Mouse (Mus musculus) heart, embryonic 12.5 days (tissue): ENCODE measurements around the gene Rusc2. TPM values are rescaled to one million over a fixed set of nuclear protein-coding genes. Genes with fewer than 3 reads are reported as not detected.

Source experiments
- ATAC-seq: fragments of 200-750 bp; cut with Nextera tagmentation; 2 replicates; pipeline ENCODE4 v1.8.0; 2017; ENCODE audit warnings: moderate TSS enrichment, moderate library complexity; ENCODE audit not compliant: insufficient number of reproducible peaks, low FRiP score
- H3K27ac ChIP-seq: fragments of 300-500 bp; sonication (generic); 2 replicates; pipeline ENCODE4 v1.5.1; 2016; ENCODE audit warnings: mild to moderate bottlenecking, moderate library complexity; ENCODE audit not compliant: poor library complexity, severe bottlenecking
- H3K27me3 ChIP-seq: fragments of 300-500 bp; sonication (generic); replicated peaks from 2 replicates; pipeline ENCODE4 v1.6.1; 2016; ENCODE audit warnings: mild to moderate bottlenecking, moderate library complexity
- H3K36me3 ChIP-seq: fragments of 300-500 bp; sonication (generic); 2 replicates; pipeline ENCODE4 v1.6.1; 2016; ENCODE audit warnings: mild to moderate bottlenecking, moderate library complexity
- H3K4me1 ChIP-seq: fragments of 300-500 bp; sonication (generic); replicated peaks from 2 replicates; pipeline ENCODE4 v1.6.1; 2016; ENCODE audit warnings: mild to moderate bottlenecking
- H3K4me2 ChIP-seq: fragments of 300-500 bp; sonication (generic); 2 replicates; pipeline ENCODE4 v1.6.1; 2016; ENCODE audit warnings: mild to moderate bottlenecking, moderate library complexity
- H3K4me3 ChIP-seq: fragments of 300-500 bp; sonication (generic); 2 replicates; pipeline ENCODE4 v1.5.1; 2016; ENCODE audit warnings: mild to moderate bottlenecking
- H3K9ac ChIP-seq: fragments of 300-500 bp; sonication (generic); 2 replicates; pipeline ENCODE4 v1.6.1; 2016; ENCODE audit warnings: mild to moderate bottlenecking, moderate library complexity
- H3K9me3 ChIP-seq: fragments of 300-500 bp; sonication (generic); replicated peaks from 2 replicates; pipeline ENCODE4 v1.6.1; 2016; ENCODE audit warnings: mild to moderate bottlenecking, moderate library complexity
- whole genome bisulfite sequencing: fragments of 180-500 bp; shearing (Covaris S2); methylation state at CpG from one replicate; pipeline ENCODE4 v1.1.7; 2016; 5-methylcytosine and 5-hydroxymethylcytosine counted together
- polyA plus RNA-seq: library from polyadenylated mRNA; unstranded; fragments of >200 nt; fragmentation: Nextera tagmentation; extraction: Ambion mirVana; gene quantifications from 2 replicates; pipeline ENCODE4 v1.2.1, GENCODE M21; 2016

The Rusc2 gene
- 14.1 and 15.7 TPM in 2 replicates for polyA plus RNA-seq

- WGBS: 1% methylated on average over 62 of the region's 63 CpGs
- Histone ChIP-seq H3K9me3 (no peaks in the 10 kb centered on the region), H3K27ac (no peak within 1 kb of the TSS), H3K4me3 (peak within 1 kb of the TSS; percentile 72), H3K4me2 (peak within 1 kb of the TSS; percentile 82), H3K36me3 (no peaks in the 10 kb centered on the region), H3K4me1 (peaks cover 15% of the 10 kb centered on the region), H3K9ac (peak within 1 kb of the TSS; percentile 84), H3K27me3 (peaks cover 10% of the 10 kb centered on the region)
- peak; percentile 89 for ATAC-seq
Observed at GRCm38 (mm10) chr4:43381408-43382154, at the start of gene Rusc2. TSS of gene Rusc2 (plus strand) at chr4:43381979.

GRCm38 (mm10) chr4:43334771-43335170 lies 47.0 kb upstream of the Rusc2 start:
- Histone ChIP-seq H3K36me3 (no peaks in the 10 kb centered on the region), H3K4me3 (no peak overlapping the region), H3K4me1 (0 out of 2 replicates have a peak, but pooled peaks cover 2% of the 10 kb centered on the region), H3K4me2 (no peak overlapping the region), H3K27ac (no peak overlapping the region), H3K27me3 (no peaks in the 10 kb centered on the region), H3K9ac (no peak overlapping the region), H3K9me3 (peaks cover 11% of the 10 kb centered on the region)
- 57% methylated on average over 2 of the region's 2 CpGs for WGBS
- no peak for ATAC-seq

GRCm38 (mm10) chr4:43336176-43336575 lies 45.6 kb upstream of the Rusc2 start:
- Histone ChIP-seq H3K4me2 (no peak overlapping the region), H3K27ac (no peak overlapping the region), H3K36me3 (no peaks in the 10 kb centered on the region), H3K9me3 (peaks cover 11% of the 10 kb centered on the region), H3K27me3 (no peaks in the 10 kb centered on the region), H3K4me3 (no peak overlapping the region), H3K4me1 (0 out of 2 replicates have a peak, but pooled peaks cover 2% of the 10 kb centered on the region), H3K9ac (no peak overlapping the region)
- no peak for ATAC-seq

GRCm38 (mm10) chr4:43340096-43340804 lies 41.5 kb upstream of the Rusc2 start:
- Histone ChIP-seq H3K4me2 (no peak overlapping the region), H3K27ac (no peak overlapping the region), H3K9me3 (peaks cover 6% of the 10 kb centered on the region), H3K4me3 (no peak overlapping the region), H3K36me3 (no peaks in the 10 kb centered on the region), H3K27me3 (no peaks in the 10 kb centered on the region), H3K9ac (no peak overlapping the region), H3K4me1 (0 out of 2 replicates have a peak, but pooled peaks cover 2% of the 10 kb centered on the region)
- WGBS: 85% methylated on average over 4 of the region's 4 CpGs
- ATAC-seq: no peak

- Histone ChIP-seq H3K36me3 (no peaks in the 10 kb centered on the region), H3K27ac (no peak overlapping the region), H3K9ac (no peak overlapping the region), H3K4me2 (no peak overlapping the region), H3K9me3 (peaks cover 3% of the 10 kb centered on the region), H3K4me1 (0 out of 2 replicates have a peak, but pooled peaks cover 2% of the 10 kb centered on the region), H3K4me3 (no peak overlapping the region), H3K27me3 (no peaks in the 10 kb centered on the region)
- WGBS: 81% methylated on average over 7 of the region's 7 CpGs
- no peak for ATAC-seq
Observed at GRCm38 (mm10) chr4:43341276-43341891, 40.4 kb upstream of the Rusc2 start.

- WGBS: 87% methylated on average over 10 of the region's 10 CpGs
- Histone ChIP-seq H3K36me3 (no peaks in the 10 kb centered on the region), H3K4me2 (no peak overlapping the region), H3K9ac (no peak overlapping the region), H3K4me3 (no peak overlapping the region), H3K27me3 (no peaks in the 10 kb centered on the region), H3K4me1 (0 out of 2 replicates have a peak, but pooled peaks cover 2% of the 10 kb centered on the region), H3K27ac (no peak overlapping the region), H3K9me3 (no peaks in the 10 kb centered on the region)
- ATAC-seq: no peak
Observed at GRCm38 (mm10) chr4:43342443-43342842, 39.3 kb upstream of the Rusc2 start.

GRCm38 (mm10) chr4:43344932-43345331 lies 36.8 kb upstream of the Rusc2 start:
- Histone ChIP-seq H3K27ac (no peak overlapping the region), H3K4me2 (no peak overlapping the region), H3K9ac (no peak overlapping the region), H3K9me3 (no peaks in the 10 kb centered on the region), H3K27me3 (no peaks in the 10 kb centered on the region), H3K36me3 (no peaks in the 10 kb centered on the region), H3K4me3 (no peak overlapping the region), H3K4me1 (no peaks in the 10 kb centered on the region)
- 88% methylated on average over 2 of the region's 2 CpGs for WGBS
- ATAC-seq: no peak

- 81% methylated on average over 5 of the region's 5 CpGs for WGBS
- Histone ChIP-seq H3K27ac (no peak overlapping the region), H3K4me1 (no peaks in the 10 kb centered on the region), H3K4me3 (no peak overlapping the region), H3K27me3 (no peaks in the 10 kb centered on the region), H3K4me2 (no peak overlapping the region), H3K9ac (no peak overlapping the region), H3K36me3 (no peaks in the 10 kb centered on the region), H3K9me3 (peaks cover 3% of the 10 kb centered on the region; the same call in 1 of the 2 replicates)
- no peak for ATAC-seq
Observed at GRCm38 (mm10) chr4:43349206-43349605, 32.6 kb upstream of the Rusc2 start.

- Histone ChIP-seq H3K27me3 (no peaks in the 10 kb centered on the region), H3K4me2 (no peak overlapping the region), H3K27ac (no peak overlapping the region), H3K4me3 (no peak overlapping the region), H3K36me3 (no peaks in the 10 kb centered on the region), H3K9ac (no peak overlapping the region), H3K4me1 (no peaks in the 10 kb centered on the region), H3K9me3 (peaks cover 3% of the 10 kb centered on the region; the same call in 1 of the 2 replicates)
- no peak for ATAC-seq
- 74% methylated on average over 6 of the region's 6 CpGs for WGBS
Observed at GRCm38 (mm10) chr4:43350038-43350560, 31.7 kb upstream of the Rusc2 start.

- no peak for ATAC-seq
- no peaks in the 10 kb centered on the region for H3K36me3 ChIP-seq
- WGBS: 80% methylated on average over 6 of the region's 6 CpGs
- H3K9ac ChIP-seq: no peak overlapping the region
- no peaks in the 10 kb centered on the region for H3K4me1 ChIP-seq
- H3K27me3 ChIP-seq: no peaks in the 10 kb centered on the region
- peaks cover 3% of the 10 kb centered on the region; the same call in 1 of the 2 replicates for H3K9me3 ChIP-seq
- H3K4me3 ChIP-seq: no peak overlapping the region
- H3K4me2 ChIP-seq: no peak overlapping the region
- no peak overlapping the region for H3K27ac ChIP-seq
Observed at GRCm38 (mm10) chr4:43353662-43354061, 28.1 kb upstream of the Rusc2 start.
